Mouse (Mus musculus) thymus, adult 2 months (tissue): Measurements from ENCODE around the gene Vps26a.

Experiments used
- CTCF ChIP-seq: fragments of 200-500 bp; IDR thresholded peaks from 2 replicates; pipeline ENCODE4 v1.5.1; 2012; ENCODE audit warnings: mild to moderate bottlenecking, control low read depth, low read length, moderate library complexity, borderline replicate concordance; ENCODE audit not compliant: control insufficient read depth, poor library complexity, insufficient read depth; ENCODE audit errors: extremely low read depth
- POLR2A ChIP-seq: fragments of 200-500 bp; IDR thresholded peaks from 2 replicates; pipeline ENCODE4 v1.6.1; 2012; ENCODE audit warnings: mild to moderate bottlenecking, low read length, control low read depth, moderate library complexity; ENCODE audit not compliant: control insufficient read depth, poor library complexity, insufficient read depth; ENCODE audit errors: extremely low read depth

DNA sequence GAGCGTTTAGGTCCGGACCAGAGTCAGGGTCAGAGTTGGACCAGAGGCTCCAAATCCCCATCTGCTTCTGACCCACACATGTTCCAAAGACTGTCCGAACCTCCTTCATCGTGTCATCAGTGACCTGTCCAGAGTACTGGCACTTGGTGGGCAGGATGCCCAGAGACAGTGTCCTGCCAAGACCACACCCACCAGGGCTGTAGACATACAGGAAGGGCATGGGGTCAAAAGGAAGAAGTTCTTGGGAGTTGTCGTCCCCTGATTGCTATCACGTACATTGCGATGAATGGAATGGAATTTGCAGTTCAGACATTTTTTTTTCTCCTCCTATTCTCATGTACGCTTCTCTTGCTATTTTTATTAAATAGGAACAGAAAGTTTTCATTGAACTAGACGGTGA is 43.6 kb upstream of the Vps26a start:
- TF ChIP-seq CTCF, result no peak
- TF ChIP-seq POLR2A, result no peak
